Mouse (Mus musculus): ENCODE results near the gene Zfyve28. TPM values are rescaled to one million over a fixed set of nuclear protein-coding genes. Genes with fewer than 3 reads are reported as not detected.

Zfyve28 gene
- polyA plus RNA-seq, 1 experiment, result 3.0 TPM

DNA sequence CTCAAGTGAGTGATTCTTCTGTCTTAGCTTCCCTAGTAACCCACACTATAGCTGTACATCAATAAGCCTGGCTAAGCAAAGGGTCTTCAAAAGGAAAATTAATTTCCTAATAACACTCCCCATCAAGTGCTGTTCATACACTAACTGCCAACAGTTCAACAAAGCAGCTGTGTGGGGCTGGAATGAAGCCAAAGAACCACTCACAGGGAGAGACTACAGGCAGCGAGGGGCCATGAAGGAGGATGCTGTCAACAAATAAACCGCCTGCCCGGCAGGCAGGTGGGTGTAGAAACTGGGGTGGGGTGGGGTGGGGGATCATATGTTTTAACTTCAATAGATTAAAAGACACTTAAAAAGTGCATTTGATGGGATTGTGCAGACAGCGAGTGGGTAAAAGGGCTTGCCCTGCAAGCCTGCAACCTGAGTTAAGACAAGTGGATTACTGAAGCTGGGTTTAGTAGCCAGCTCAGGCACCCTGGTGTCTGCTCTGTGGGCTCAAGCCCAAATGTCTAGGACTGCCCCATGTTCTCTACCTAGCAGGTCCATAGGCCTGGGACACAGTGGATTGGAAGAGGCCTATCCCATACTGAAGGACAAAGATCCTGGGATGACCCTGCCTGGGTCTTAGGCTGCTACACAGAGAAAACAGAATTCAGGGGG is 35.8 kb downstream of the Zfyve28 start:
- Histone ChIP-seq H3K27ac (ENCODE audit: control insufficient read depth, insufficient read depth, low read depth, low read length, poor library complexity) (no peak overlapping the region), H3K4me1 (ENCODE audit: control insufficient read depth, insufficient read depth, low read length) (peaks cover 1% of the 10 kb centered on the region; the same call in 1 of the 2 replicates), H3K4me3 (replicated peaks; ENCODE audit: control insufficient read depth, low read depth, low read length) (no peak overlapping the region)
- 58% methylated on average over 4 of the region's 4 CpGs for WGBS
- TF ChIP-seq CTCF (IDR thresholded peaks at IDR 0.05; ENCODE audit: control insufficient read depth, insufficient read depth, low read length) (no peak), POLR2A (IDR thresholded peaks at IDR 0.05; ENCODE audit: borderline replicate concordance, control insufficient read depth, low read depth, low read length) (no peak)

DNA sequence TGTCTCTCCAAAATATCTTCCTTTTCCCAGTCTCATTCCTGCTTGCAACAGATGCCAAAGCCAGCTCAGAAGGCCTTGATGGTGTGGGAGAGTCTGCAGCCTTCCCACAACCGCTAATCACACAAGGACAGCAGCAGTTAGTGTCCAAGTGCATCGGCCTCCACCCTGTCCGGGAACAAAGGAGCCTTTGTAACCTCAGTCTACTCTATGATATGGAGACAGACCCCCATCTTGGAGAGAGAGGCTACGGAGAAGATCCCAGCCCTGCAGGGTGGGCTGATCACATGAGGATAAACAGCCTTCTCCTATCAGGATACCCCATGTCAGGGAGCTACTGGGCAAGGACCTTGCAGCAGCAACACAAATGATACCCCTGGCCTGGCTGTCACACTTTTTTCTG is 36.5 kb downstream of the Zfyve28 start:
- WGBS, result 79% methylated on average over 4 of the region's 4 CpGs

DNA sequence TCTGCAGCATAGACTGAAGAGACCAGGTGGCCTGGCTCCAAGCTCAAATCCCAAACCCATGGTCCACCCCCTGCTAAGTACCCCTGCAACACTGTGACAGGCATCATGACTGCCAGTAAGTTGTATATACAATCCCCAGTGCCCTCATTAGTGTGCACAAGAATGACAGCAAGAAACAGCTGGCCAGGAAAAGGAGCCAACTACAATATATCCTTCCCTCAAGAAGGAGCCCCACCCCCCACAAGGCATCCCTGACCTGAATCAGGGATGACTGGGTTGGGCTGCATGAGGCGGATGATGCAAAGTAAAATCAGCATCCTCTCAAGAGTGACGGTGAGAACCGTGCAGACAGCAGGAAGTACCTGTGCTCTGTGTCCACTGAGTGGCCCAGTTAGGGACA is 38.2 kb downstream of the Zfyve28 start:
- H3K27ac ChIP-seq (ENCODE audit: control insufficient read depth, insufficient read depth, low read depth, low read length, poor library complexity), result no peak overlapping the region
- no peak overlapping the region for H3K4me3 ChIP-seq (replicated peaks; ENCODE audit: control insufficient read depth, low read depth, low read length)
- 68% methylated on average over 3 of the region's 3 CpGs for WGBS
- peaks cover 1% of the 10 kb centered on the region; the same call in 1 of the 2 replicates for H3K4me1 ChIP-seq (ENCODE audit: control insufficient read depth, insufficient read depth, low read length)
- TF ChIP-seq CTCF (IDR thresholded peaks at IDR 0.05; ENCODE audit: control insufficient read depth, insufficient read depth, low read length) (no peak), POLR2A (IDR thresholded peaks at IDR 0.05; ENCODE audit: borderline replicate concordance, control insufficient read depth, low read depth, low read length) (no peak)

More for the DNA sequence above, 36.5 kb downstream of the Zfyve28 start:
- TF ChIP-seq POLR2A (IDR thresholded peaks at IDR 0.05; ENCODE audit: borderline replicate concordance, control insufficient read depth, low read depth, low read length) (no peak), CTCF (IDR thresholded peaks at IDR 0.05; ENCODE audit: control insufficient read depth, insufficient read depth, low read length) (no peak)
- H3K4me3 ChIP-seq (replicated peaks; ENCODE audit: control insufficient read depth, low read depth, low read length), result no peak overlapping the region
- H3K4me1 ChIP-seq (ENCODE audit: control insufficient read depth, insufficient read depth, low read length), result peaks cover 1% of the 10 kb centered on the region; the same call in 1 of the 2 replicates
- H3K27ac ChIP-seq (ENCODE audit: control insufficient read depth, insufficient read depth, low read depth, low read length, poor library complexity), result no peak overlapping the region

DNA sequence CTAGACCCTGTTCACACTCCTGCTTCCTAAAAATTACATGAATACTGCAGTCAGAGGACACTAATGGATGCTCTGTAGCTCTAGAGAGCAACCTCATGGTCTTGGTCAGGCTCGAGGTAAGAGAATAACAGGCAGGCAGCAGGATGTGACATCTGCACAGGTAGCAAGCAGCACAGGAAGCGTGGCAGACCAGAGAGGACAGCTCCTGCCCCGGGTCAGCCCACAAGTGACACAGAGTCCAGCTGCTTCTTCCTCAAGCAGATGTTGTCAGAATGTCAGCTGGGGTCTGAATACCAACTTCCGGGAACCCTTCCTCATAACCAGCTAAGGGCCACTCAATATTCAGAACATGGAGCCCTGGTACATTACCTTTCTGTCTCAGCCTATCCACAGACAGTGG is 39.1 kb downstream of the Zfyve28 start:
- peaks cover 1% of the 10 kb centered on the region; the same call in 1 of the 2 replicates for H3K4me1 ChIP-seq (ENCODE audit: control insufficient read depth, insufficient read depth, low read length)
- 32% methylated on average over 4 of the region's 4 CpGs for WGBS
- no peak overlapping the region for H3K27ac ChIP-seq (ENCODE audit: control insufficient read depth, insufficient read depth, low read depth, low read length, poor library complexity)
- TF ChIP-seq POLR2A (IDR thresholded peaks at IDR 0.05; ENCODE audit: borderline replicate concordance, control insufficient read depth, low read depth, low read length) (no peak), CTCF (IDR thresholded peaks at IDR 0.05; ENCODE audit: control insufficient read depth, insufficient read depth, low read length) (no peak)
- no peak overlapping the region for H3K4me3 ChIP-seq (replicated peaks; ENCODE audit: control insufficient read depth, low read depth, low read length)

DNA sequence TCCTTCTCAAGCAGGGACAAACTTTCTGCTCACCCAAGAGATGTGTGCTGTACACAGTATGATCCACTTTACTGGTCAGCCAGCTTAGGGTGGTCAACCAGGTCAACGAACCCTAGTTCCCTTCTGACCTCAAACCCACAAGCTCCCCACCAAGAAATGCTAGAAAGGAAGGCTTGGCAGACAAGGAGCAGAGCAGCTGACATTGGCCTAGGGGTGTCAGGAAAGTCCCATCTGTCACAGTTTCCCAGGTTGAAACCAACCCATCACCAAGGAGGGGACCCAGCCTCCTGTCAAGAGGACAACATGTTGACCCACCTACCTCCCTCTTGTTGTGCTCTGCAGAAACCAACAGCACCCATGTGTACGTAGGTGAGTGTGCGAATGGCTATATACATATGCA is 41.8 kb downstream of the Zfyve28 start:
- TF ChIP-seq POLR2A (IDR thresholded peaks at IDR 0.05; ENCODE audit: borderline replicate concordance, control insufficient read depth, low read depth, low read length), result no peak
- TF ChIP-seq CTCF (IDR thresholded peaks at IDR 0.05; ENCODE audit: control insufficient read depth, insufficient read depth, low read length), result no peak
- Histone ChIP-seq H3K4me3 (replicated peaks; ENCODE audit: control insufficient read depth, low read depth, low read length) (no peak overlapping the region), H3K27ac (ENCODE audit: control insufficient read depth, insufficient read depth, low read depth, low read length, poor library complexity) (no peak overlapping the region), H3K4me1 (ENCODE audit: control insufficient read depth, insufficient read depth, low read length) (peaks cover 1% of the 10 kb centered on the region; the same call in 1 of the 2 replicates)
- 82% methylated on average over 3 of the region's 3 CpGs for WGBS

- 72% methylated on average over 5 of the region's 5 CpGs for WGBS
- H3K4me1 ChIP-seq (ENCODE audit: control insufficient read depth, insufficient read depth, low read length), result no peaks in the 10 kb centered on the region
- H3K27ac ChIP-seq (ENCODE audit: control insufficient read depth, insufficient read depth, low read depth, low read length, poor library complexity), result no peak overlapping the region
- no peak for TF ChIP-seq POLR2A (IDR thresholded peaks at IDR 0.05; ENCODE audit: borderline replicate concordance, control insufficient read depth, low read depth, low read length)
- no peak for TF ChIP-seq CTCF (IDR thresholded peaks at IDR 0.05; ENCODE audit: control insufficient read depth, insufficient read depth, low read length)
- H3K4me3 ChIP-seq (replicated peaks; ENCODE audit: control insufficient read depth, low read depth, low read length), result no peak overlapping the region
Measured at GRCm38 (mm10) chr5:34243062-34243461, 45.2 kb downstream of the Zfyve28 start.

DNA sequence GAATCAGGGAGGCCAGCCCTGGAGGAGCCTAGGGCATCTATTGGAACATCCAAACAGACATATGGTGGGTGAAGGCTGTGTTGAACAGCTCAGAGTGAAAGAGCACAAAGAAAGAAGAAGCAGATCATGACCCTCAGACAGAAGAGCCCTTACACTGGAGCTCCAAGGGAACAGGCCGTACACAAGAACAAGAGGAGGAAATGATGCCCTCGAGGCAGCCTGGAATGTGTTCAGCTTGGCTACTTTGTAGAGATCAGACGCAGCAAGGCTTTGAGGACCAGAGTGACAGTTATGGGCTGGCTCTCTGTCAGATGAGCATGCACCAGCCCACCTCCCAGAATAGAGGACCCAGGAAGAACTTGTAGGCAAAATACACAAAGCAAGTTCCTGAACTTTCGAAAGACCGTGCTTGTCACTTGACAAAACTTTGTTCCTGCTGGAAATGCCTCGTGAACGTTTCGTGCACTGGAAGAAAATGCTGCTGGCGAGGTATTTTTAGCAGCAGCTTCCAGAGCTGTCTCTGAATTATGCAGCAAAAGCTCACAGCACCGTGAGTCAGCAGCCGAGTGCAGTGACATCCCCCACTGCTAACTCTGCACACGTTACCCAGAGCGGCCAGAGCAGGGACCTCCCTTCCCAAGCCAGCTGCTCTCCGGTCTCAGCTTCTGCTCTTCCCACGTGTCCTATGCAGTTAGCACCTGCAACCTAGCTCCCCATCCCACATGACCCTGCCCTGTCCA is 45.9 kb downstream of the Zfyve28 start:
- 5% methylated on average over 15 of the region's 15 CpGs for WGBS
- H3K27ac ChIP-seq (ENCODE audit: control insufficient read depth, insufficient read depth, low read depth, low read length, poor library complexity), result no peak overlapping the region
- no peak overlapping the region for H3K4me3 ChIP-seq (replicated peaks; ENCODE audit: control insufficient read depth, low read depth, low read length)
- no peaks in the 10 kb centered on the region for H3K4me1 ChIP-seq (ENCODE audit: control insufficient read depth, insufficient read depth, low read length)
- TF ChIP-seq CTCF (IDR thresholded peaks at IDR 0.05; ENCODE audit: control insufficient read depth, insufficient read depth, low read length), result no peak
- no peak for TF ChIP-seq POLR2A (IDR thresholded peaks at IDR 0.05; ENCODE audit: borderline replicate concordance, control insufficient read depth, low read depth, low read length)

DNA sequence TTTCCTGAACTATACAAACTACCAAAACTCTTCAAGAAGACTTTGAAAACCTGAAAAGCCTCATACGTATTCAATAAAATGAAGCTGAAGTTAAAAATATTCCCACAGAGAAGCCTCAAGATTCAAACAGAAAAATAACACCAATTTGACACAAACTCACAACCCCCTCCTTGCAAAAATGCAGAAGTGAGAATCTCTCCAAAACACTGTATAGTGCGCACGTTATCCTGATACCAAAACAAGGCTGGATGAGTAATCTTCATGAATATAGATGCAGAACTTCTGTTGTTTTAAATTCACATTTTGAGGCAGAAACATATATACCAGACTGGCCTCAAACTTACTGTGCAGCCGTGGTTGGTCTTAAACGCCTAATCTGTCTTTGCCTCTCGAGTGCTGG is 49.8 kb downstream of the Zfyve28 start:
- H3K4me1 ChIP-seq (ENCODE audit: control insufficient read depth, insufficient read depth, low read length), result no peaks in the 10 kb centered on the region
- H3K4me3 ChIP-seq (replicated peaks; ENCODE audit: control insufficient read depth, low read depth, low read length), result no peak overlapping the region
- TF ChIP-seq CTCF (IDR thresholded peaks at IDR 0.05; ENCODE audit: control insufficient read depth, insufficient read depth, low read length) (no peak), POLR2A (IDR thresholded peaks at IDR 0.05; ENCODE audit: borderline replicate concordance, control insufficient read depth, low read depth, low read length) (no peak)
- WGBS, result 52% methylated on average over 6 of the region's 6 CpGs
- no peak overlapping the region for H3K27ac ChIP-seq (ENCODE audit: control insufficient read depth, insufficient read depth, low read depth, low read length, poor library complexity)
